Mouse (Mus musculus): ENCODE results near the gene Slc25a4.

- TF ChIP-seq CTCF (IDR thresholded peaks at IDR 0.05; ENCODE audit: low read depth, low read length) = no peak
- no peak for TF ChIP-seq GATA1 (IDR thresholded peaks at IDR 0.05; ENCODE audit: borderline replicate concordance, low read length)
- no peak for TF ChIP-seq TAL1 (conservative IDR thresholded peaks at IDR 0.05; ENCODE audit: low read depth, low read length)
- no peak for TF ChIP-seq POLR2AphosphoS5 (IDR thresholded peaks at IDR 0.05; ENCODE audit: insufficient replicate concordance, low read depth, low read length)
These were observed 41.4 kb upstream of the Slc25a4 start for GRCm38 (mm10) chr8:46252456-46252855.
